Mouse (Mus musculus): ENCODE measurements at regions not wholly inside any gene's neighbourhood (a gene's known extent, or its start where the extent isn't known, plus 50 kb on each side); places are given as distances from the start of the nearest gene placed in this dataset.

- no peak for DNase-seq
These were observed 94.8 kb upstream of the Podxl start for GRCm38 (mm10) chr6:31658447-31659199.

GRCm38 (mm10) chr6:31650791-31651476 lies 87.2 kb upstream of the Podxl start:
- no peak for DNase-seq

GRCm38 (mm10) chr6:31645261-31645660 lies 81.5 kb upstream of the Podxl start:
- no peak for DNase-seq

GRCm38 (mm10) chr6:31644504-31644903 lies 80.7 kb upstream of the Podxl start:
- DNase-seq, result no peak

- DNase-seq, result peak in 1 of 2 experiments; percentile 4
These were observed 78.7 kb upstream of the Podxl start for GRCm38 (mm10) chr6:31642451-31642942.

- no peak for DNase-seq
These were observed 77.0 kb upstream of the Podxl start for GRCm38 (mm10) chr6:31640745-31641144.

- peak in 1 of 2 experiments; percentile 24 for DNase-seq
These were observed 75.7 kb upstream of the Podxl start for GRCm38 (mm10) chr6:31639460-31639859.

GRCm38 (mm10) chr6:31638434-31639220 lies 74.8 kb upstream of the Podxl start:
- no peak for DNase-seq

GRCm38 (mm10) chr6:31637371-31638052 lies 73.7 kb upstream of the Podxl start:
- no peak for DNase-seq

GRCm38 (mm10) chr6:31636954-31637353 lies 73.2 kb upstream of the Podxl start:
- DNase-seq, result no peak

- no peak for DNase-seq
These were observed 68.7 kb upstream of the Podxl start for GRCm38 (mm10) chr6:31632485-31632884.

GRCm38 (mm10) chr6:31630009-31630408 lies 66.2 kb upstream of the Podxl start:
- DNase-seq, result no peak

- DNase-seq, result no peak
These were observed 64.1 kb upstream of the Podxl start for GRCm38 (mm10) chr6:31627912-31628311.

- no peak for DNase-seq
These were observed 61.3 kb upstream of the Podxl start for GRCm38 (mm10) chr6:31625055-31625454.

GRCm38 (mm10) chr6:31624374-31624773 lies 60.6 kb upstream of the Podxl start:
- no peak for DNase-seq

- no peak for DNase-seq
These were observed 57.2 kb upstream of the Podxl start for GRCm38 (mm10) chr6:31621023-31621422.

GRCm38 (mm10) chr6:31618852-31619251 lies 55.1 kb upstream of the Podxl start:
- DNase-seq, result no peak

GRCm38 (mm10) chr6:31617341-31617740 lies 53.6 kb upstream of the Podxl start:
- DNase-seq, result no peak

GRCm38 (mm10) chr6:31615426-31615970 lies 51.7 kb upstream of the Podxl start:
- DNase-seq, result no peak

- DNase-seq, result no peak
These were observed 50.8 kb upstream of the Podxl start for GRCm38 (mm10) chr6:31614563-31614962.

GRCm38 (mm10) chr6:31613590-31614319 lies 50.0 kb upstream of the Podxl start:
- no peak for DNase-seq

All from spleen, adult 18-20 months (tissue).